Mouse (Mus musculus) G1E (cell line): ENCODE measurements at regions not wholly inside any gene's neighbourhood (a gene's known extent, or its start where the extent isn't known, plus 50 kb on each side); places are given as distances from the start of the nearest gene placed in this dataset.
A peak's percentile ranks its signal among the peaks of the same experiment; 100 is the strongest.

Source experiments
- ATAC-seq: 2 replicates; pipeline ENCODE4 v1.8.0; 2016; ENCODE audit warnings: mild to moderate bottlenecking; ENCODE audit not compliant: insufficient number of reproducible peaks, poor library complexity, low FRiP score, severe bottlenecking; ENCODE audit errors: extremely low read depth
- DNase-seq: peaks from one replicate; pipeline ENCODE4 v3.0.0; 2012; ENCODE audit warnings: low spot score
- H3K27me3 ChIP-seq: 2 replicates; pipeline ENCODE4 v1.6.1; 2012; ENCODE audit warnings: mild to moderate bottlenecking, low read length, inconsistent platforms; ENCODE audit not compliant: insufficient read depth
- H3K36me3 ChIP-seq: replicated peaks from 2 replicates; pipeline ENCODE3; 2012; ENCODE audit warnings: mild to moderate bottlenecking, inconsistent platforms
- H3K4me1 ChIP-seq: 2 replicates; pipeline ENCODE4 v1.6.1; 2012; ENCODE audit warnings: low read depth, low read length, inconsistent platforms, mixed read lengths; ENCODE audit not compliant: insufficient read depth
- H3K4me3 ChIP-seq: 2 replicates; pipeline ENCODE4 v1.5.1; 2012; ENCODE audit warnings: low read depth, mild to moderate bottlenecking, inconsistent platforms, low read length, moderate library complexity, mixed read lengths
- H3K9me3 ChIP-seq: replicated peaks from 2 replicates; pipeline ENCODE4 v1.6.1; 2012; ENCODE audit warnings: inconsistent platforms
- CTCF ChIP-seq: IDR thresholded peaks from 2 replicates; pipeline ENCODE4 v1.5.1; 2012; ENCODE audit warnings: low read depth, low read length, inconsistent platforms, mixed read lengths
- GATA1 ChIP-seq: IDR thresholded peaks from 2 replicates; pipeline ENCODE4 v1.6.1; 2012; ENCODE audit warnings: borderline replicate concordance, low read length, inconsistent platforms, mixed read lengths
- GATA2 ChIP-seq: IDR thresholded peaks from 2 replicates; pipeline ENCODE4 v1.6.1; 2012; ENCODE audit warnings: low read depth, low read length, inconsistent platforms, borderline replicate concordance
- POLR2AphosphoS5 ChIP-seq: IDR thresholded peaks from 2 replicates; pipeline ENCODE4 v1.6.1; 2012; ENCODE audit warnings: low read depth, low read length, inconsistent platforms; ENCODE audit not compliant: insufficient replicate concordance
- TAL1 ChIP-seq: conservative IDR thresholded peaks from 2 replicates; pipeline ENCODE4 v1.6.1; 2012; ENCODE audit warnings: low read depth, low read length, inconsistent platforms, mixed read lengths

GRCm38 (mm10) chr9:87405115-87405720, 149.9 kb upstream of the Cep162 start:
- TF ChIP-seq TAL1 (no peak), GATA1 (no peak), CTCF (no peak), GATA2 (no peak), POLR2AphosphoS5 (no peak)
- Histone ChIP-seq H3K27me3 (peaks cover 4% of the 10 kb centered on the region; the same call in 1 of the 2 replicates), H3K4me3 (no peak overlapping the region), H3K9me3 (no peaks in the 10 kb centered on the region), H3K4me1 (peaks cover 5% of the 10 kb centered on the region), H3K36me3 (no peaks in the 10 kb centered on the region)
- DNase-seq = no peak
- ATAC-seq = no peak

- no peak for TF ChIP-seq GATA2
- TF ChIP-seq POLR2AphosphoS5 = no peak
- DNase-seq (no peak), ATAC-seq (no peak)
- Histone ChIP-seq H3K27me3 (peaks cover 3% of the 10 kb centered on the region; the same call in 1 of the 2 replicates), H3K4me3 (no peak overlapping the region), H3K4me1 (peaks cover 5% of the 10 kb centered on the region), H3K36me3 (no peaks in the 10 kb centered on the region), H3K9me3 (no peaks in the 10 kb centered on the region)
Observed at GRCm38 (mm10) chr9:87402010-87402409, 146.7 kb upstream of the Cep162 start.

GRCm38 (mm10) chr9:87387516-87387915, 132.2 kb upstream of the Cep162 start:
- H3K4me3 ChIP-seq = no peak overlapping the region
- H3K9me3 ChIP-seq = no peaks in the 10 kb centered on the region
- ATAC-seq = no peak
- no peaks in the 10 kb centered on the region for H3K27me3 ChIP-seq
- DNase-seq = no peak
- no peaks in the 10 kb centered on the region for H3K36me3 ChIP-seq
- TF ChIP-seq GATA2 (no peak), GATA1 (no peak), TAL1 (no peak), POLR2AphosphoS5 (no peak), CTCF (no peak)
- H3K4me1 ChIP-seq = peaks cover 10% of the 10 kb centered on the region

- H3K36me3 ChIP-seq = no peaks in the 10 kb centered on the region
- peaks cover 10% of the 10 kb centered on the region for H3K4me1 ChIP-seq
- peak; percentile 77 for ATAC-seq
- no peak overlapping the region for H3K4me3 ChIP-seq
- no peak for TF ChIP-seq CTCF
- TF ChIP-seq GATA1 = no peak
- TF ChIP-seq POLR2AphosphoS5 = no peak
- TF ChIP-seq TAL1 = no peak; the same call in 1 of the 2 replicates
- no peak for TF ChIP-seq GATA2
- H3K9me3 ChIP-seq = no peaks in the 10 kb centered on the region
- no peak for DNase-seq
- H3K27me3 ChIP-seq = peaks cover 2% of the 10 kb centered on the region; the same call in 1 of the 2 replicates
Observed at GRCm38 (mm10) chr9:87383513-87383912, 128.2 kb upstream of the Cep162 start.

- DNase-seq = no peak
- Histone ChIP-seq H3K9me3 (no peaks in the 10 kb centered on the region), H3K36me3 (no peaks in the 10 kb centered on the region), H3K4me3 (no peak overlapping the region), H3K27me3 (peaks cover 2% of the 10 kb centered on the region; the same call in 1 of the 2 replicates), H3K4me1 (peaks cover 1% of the 10 kb centered on the region; the same call in 1 of the 2 replicates)
- TF ChIP-seq CTCF (no peak), TAL1 (no peak), GATA1 (no peak), GATA2 (no peak), POLR2AphosphoS5 (no peak)
- ATAC-seq = no peak
Observed at GRCm38 (mm10) chr9:87377921-87378320, 122.6 kb upstream of the Cep162 start.

- Histone ChIP-seq H3K4me3 (no peak overlapping the region), H3K4me1 (no peaks in the 10 kb centered on the region), H3K27me3 (peaks cover 2% of the 10 kb centered on the region; the same call in 1 of the 2 replicates), H3K36me3 (no peaks in the 10 kb centered on the region), H3K9me3 (no peaks in the 10 kb centered on the region)
- TF ChIP-seq GATA2 (no peak), CTCF (no peak), TAL1 (no peak), GATA1 (no peak), POLR2AphosphoS5 (no peak)
- ATAC-seq (no peak), DNase-seq (no peak)
Observed at GRCm38 (mm10) chr9:87376731-87377310, 121.5 kb upstream of the Cep162 start.
